Mouse (Mus musculus) embryo, embryonic 10 days (tissue): Measurements from ENCODE around the gene Mturn.

Experiments used
- DNase-seq: peaks from one replicate; pipeline ENCODE4 v3.0.0-alpha.2; 2015; ENCODE audit warnings: low spot score

Mturn gene

GRCm38 (mm10) chr6:54731726-54732125 lies 50.3 kb downstream of the Mturn start:
- DNase-seq = no peak

- no peak for DNase-seq
Measured at GRCm38 (mm10) chr6:54732721-54733120, 51.3 kb downstream of the Mturn start.

- no peak for DNase-seq
Measured at GRCm38 (mm10) chr6:54736126-54736525, 54.7 kb downstream of the Mturn start.

GRCm38 (mm10) chr6:54737255-54737654 lies 55.8 kb downstream of the Mturn start:
- no peak for DNase-seq

DNA sequence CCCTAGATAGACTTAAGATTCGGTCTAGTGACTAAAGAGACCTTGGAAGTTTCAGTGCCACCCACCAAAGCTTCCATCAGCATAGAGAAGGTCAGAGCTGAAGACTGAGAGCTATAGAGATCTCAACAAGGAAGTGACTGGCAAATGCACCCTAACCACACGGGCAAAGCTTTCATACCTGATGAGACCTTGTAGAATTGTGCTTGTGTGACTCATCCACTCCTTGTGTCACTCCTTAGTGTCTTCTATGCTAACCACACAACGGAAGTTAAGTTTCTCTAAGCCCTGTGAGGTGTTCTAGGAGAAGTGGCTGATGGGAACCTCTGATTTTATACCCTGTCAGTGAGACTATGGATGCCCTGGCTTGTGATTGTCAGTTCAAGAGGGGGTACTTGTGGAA lies 56.3 kb downstream of the Mturn start:
- DNase-seq = no peak

GRCm38 (mm10) chr6:54749056-54749455 lies 67.6 kb downstream of the Mturn start:
- DNase-seq = no peak

DNA sequence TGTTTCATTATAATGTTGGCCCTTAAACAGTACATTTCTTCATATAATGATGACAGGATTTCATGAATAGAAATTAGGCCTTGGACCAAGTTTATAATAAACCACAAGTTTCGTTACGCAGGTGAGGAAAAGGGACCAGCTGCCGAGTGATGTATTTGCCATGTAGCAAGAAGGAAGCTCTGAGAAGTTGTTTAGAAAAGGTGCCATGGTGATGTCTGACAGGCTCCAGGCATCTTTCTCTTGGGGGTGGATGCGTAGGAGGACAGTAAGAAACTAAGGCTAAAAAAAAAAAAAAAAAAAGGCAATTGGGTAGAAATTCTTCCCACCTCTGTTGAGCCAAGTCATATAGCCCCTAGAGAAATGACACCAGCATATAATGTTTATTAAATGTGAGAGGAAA lies 70.2 kb downstream of the Mturn start:
- no peak for DNase-seq

GRCm38 (mm10) chr6:54752076-54752475 lies 70.7 kb downstream of the Mturn start:
- DNase-seq = no peak
